Mouse (Mus musculus): Measurements from ENCODE around the gene Focad.
"Not testable (repeated sequence)": the region's sequence is repeated elsewhere in the genome, so short reads cannot be mapped to it uniquely, and the experiment has no call there.

Gene Focad

GRCm38 (mm10) chr4:88314898-88315297, 220.5 kb downstream of the Focad start:
- DNase-seq: no peak

GRCm38 (mm10) chr4:88320067-88320466, 225.6 kb downstream of the Focad start:
- DNase-seq: no peak

GRCm38 (mm10) chr4:88325392-88325791, 231.0 kb downstream of the Focad start:
- DNase-seq: no peak

- DNase-seq: no peak
Observed at GRCm38 (mm10) chr4:88334533-88334932, 240.1 kb downstream of the Focad start.

- no peak for DNase-seq
Observed at GRCm38 (mm10) chr4:88336753-88337152, 242.3 kb downstream of the Focad start.

GRCm38 (mm10) chr4:88337365-88337764, 242.9 kb downstream of the Focad start:
- no peak for DNase-seq

GRCm38 (mm10) chr4:88338130-88338529, 243.7 kb downstream of the Focad start:
- DNase-seq: no peak

GRCm38 (mm10) chr4:88344468-88344867, 250.0 kb downstream of the Focad start:
- no peak for DNase-seq

GRCm38 (mm10) chr4:88345065-88345464, 250.6 kb downstream of the Focad start:
- DNase-seq: no peak

- DNase-seq: no peak
Observed at GRCm38 (mm10) chr4:88345938-88346337, 251.5 kb downstream of the Focad start.

GRCm38 (mm10) chr4:88350910-88351309, 256.5 kb downstream of the Focad start:
- DNase-seq: peak; percentile 76

- DNase-seq: no peak
Observed at GRCm38 (mm10) chr4:88356652-88357051, 262.2 kb downstream of the Focad start.

GRCm38 (mm10) chr4:88357431-88357830, 263.0 kb downstream of the Focad start:
- DNase-seq: no peak

- no peak for DNase-seq
Observed at GRCm38 (mm10) chr4:88369951-88370350, 275.5 kb downstream of the Focad start.

GRCm38 (mm10) chr4:88370819-88371218, 276.4 kb downstream of the Focad start:
- no peak for DNase-seq

- no peak for DNase-seq
Observed at GRCm38 (mm10) chr4:88372293-88373224, 278.1 kb downstream of the Focad start.

- no peak for DNase-seq
Observed at GRCm38 (mm10) chr4:88390036-88390435, 295.6 kb downstream of the Focad start.

GRCm38 (mm10) chr4:88390596-88390995, 296.2 kb downstream of the Focad start:
- not testable (repeated sequence) for DNase-seq

- DNase-seq: no peak
Observed at GRCm38 (mm10) chr4:88395717-88396116, 301.3 kb downstream of the Focad start.

- no peak for DNase-seq
Observed at GRCm38 (mm10) chr4:88396995-88397521, 302.6 kb downstream of the Focad start.

- peak; percentile 8 for DNase-seq
Observed at GRCm38 (mm10) chr4:88400302-88400991, 306.0 kb downstream of the Focad start.

GRCm38 (mm10) chr4:88400992-88401313, 306.5 kb downstream of the Focad start:
- no peak for DNase-seq

GRCm38 (mm10) chr4:88402884-88403283, 308.5 kb downstream of the Focad start:
- no peak for DNase-seq
